Mouse (Mus musculus) small intestine, adult 2 months (tissue): ENCODE results near the gene Etv1.

ENCODE experiments used
- CTCF ChIP-seq: fragments of 200-500 bp; IDR thresholded peaks from 2 replicates; pipeline ENCODE4 v1.5.1; 2012; ENCODE audit warnings: low read depth, mild to moderate bottlenecking, control low read depth, inconsistent platforms, low read length, moderate library complexity, mixed read lengths; ENCODE audit not compliant: insufficient replicate concordance, insufficient read length; ENCODE audit errors: extremely low read depth
- POLR2A ChIP-seq: fragments of 200-500 bp; IDR thresholded peaks from 2 replicates; pipeline ENCODE4 v1.6.1; 2012; ENCODE audit warnings: low read depth, mild to moderate bottlenecking, control low read depth, inconsistent platforms, low read length, moderate library complexity

GRCm38 (mm10) chr12:38793697-38794096, 14.5 kb downstream of the Etv1 start:
- TF ChIP-seq CTCF, result no peak
- TF ChIP-seq POLR2A, result no peak
